Mouse (Mus musculus) cerebellum, postnatal 10 days (tissue): ENCODE data around the gene Gm49361.

Source experiments
- DNase-seq, 2 experiments: peaks; one replicate each; pipeline ENCODE4 v3.0.0; 2021; ENCODE audit warnings: mixed read lengths in 2 of 2

Gm49361 gene

DNA sequence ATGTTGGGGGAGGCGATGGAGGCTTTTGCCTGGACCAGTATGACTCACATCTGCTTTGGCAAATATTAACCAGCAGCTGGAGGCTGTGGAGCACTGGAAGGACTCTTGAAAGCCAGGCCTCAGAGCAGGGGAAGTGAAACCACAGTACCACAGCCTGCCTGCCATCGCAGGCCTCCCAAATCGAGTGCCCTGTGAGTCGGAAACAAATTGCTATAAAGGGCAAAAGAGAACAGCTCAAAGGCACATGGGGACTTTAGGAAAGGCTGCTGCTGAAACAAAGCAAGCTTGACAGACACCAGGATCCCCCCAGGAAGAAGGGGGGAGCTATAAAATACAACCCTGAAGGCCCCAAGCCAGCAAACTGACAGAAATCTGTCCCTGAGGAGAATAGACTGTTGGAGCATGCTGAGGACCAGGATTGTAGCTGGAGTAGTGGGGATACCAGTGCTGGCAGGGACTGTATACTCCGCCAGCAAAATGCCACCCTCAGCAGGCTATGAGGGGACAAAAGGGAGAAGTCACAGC lies 15.9 kb downstream of the Gm49361 start:
- no peak for DNase-seq

DNA sequence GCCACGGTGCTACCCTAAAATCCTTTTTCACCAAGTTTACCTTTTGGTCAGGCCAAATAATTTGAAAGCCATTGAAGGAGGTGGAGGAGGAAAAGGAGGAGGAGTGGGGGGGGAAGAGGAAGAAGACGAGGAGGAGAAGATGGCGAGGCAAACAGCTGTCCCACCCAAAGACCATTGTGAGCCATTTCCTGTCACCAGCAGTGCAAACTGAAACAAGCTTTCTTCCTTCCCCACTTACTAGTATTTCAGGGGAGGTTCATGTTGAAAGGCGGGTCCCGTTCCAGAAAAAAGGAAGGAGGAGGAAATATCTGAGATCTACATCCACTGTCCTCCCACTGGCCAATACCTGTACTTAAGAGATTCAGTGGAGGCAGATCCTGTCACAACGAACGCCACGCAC lies 16.5 kb downstream of the Gm49361 start:
- no peak for DNase-seq

DNA sequence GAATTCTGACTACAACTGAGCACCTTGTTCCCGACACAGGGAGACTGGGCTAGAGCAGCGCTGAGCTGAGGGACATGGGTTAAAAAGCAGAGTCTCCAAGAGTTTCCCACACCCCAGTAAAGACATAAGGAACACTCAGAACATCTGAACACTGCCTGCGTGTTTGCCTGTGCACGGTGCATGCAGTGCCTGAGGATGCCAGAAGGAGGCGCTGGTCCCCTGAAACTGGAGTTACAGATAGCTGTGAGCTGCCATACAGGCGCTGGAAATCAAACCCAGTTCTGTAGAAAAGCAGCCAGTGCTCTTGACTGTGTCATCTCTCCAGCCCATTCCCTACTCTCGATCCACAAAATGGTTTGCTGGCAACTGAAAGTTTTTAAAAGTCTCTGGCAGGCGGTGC lies 19.7 kb downstream of the Gm49361 start:
- no peak for DNase-seq

- DNase-seq: peak; percentile 15 to 31
Measured at GRCm38 (mm10) chr14:57724473-57724872, 21.4 kb downstream of the Gm49361 start.

DNA sequence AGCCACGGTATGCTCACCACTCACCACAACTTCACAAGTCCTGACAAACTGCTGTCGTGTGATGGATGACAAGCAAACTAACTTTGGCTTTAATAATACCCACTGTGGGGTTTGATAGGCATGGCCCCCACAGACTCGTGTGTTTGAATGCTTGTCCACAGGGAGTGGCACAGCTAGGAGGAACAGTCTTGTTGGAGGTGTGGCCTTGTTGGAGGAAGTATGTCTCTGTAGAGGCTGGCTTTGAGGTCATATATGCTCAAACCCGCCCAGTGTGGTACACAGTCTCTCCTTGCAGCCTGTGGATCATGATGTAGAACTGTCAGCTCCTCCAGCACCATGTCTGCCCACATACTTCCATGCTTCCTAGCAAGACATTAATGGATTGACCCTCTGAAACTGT lies 27.7 kb downstream of the Gm49361 start:
- no peak for DNase-seq

GRCm38 (mm10) chr14:57716601-57717245 lies 29.2 kb downstream of the Gm49361 start:
- peak; percentile 33 to 42 for DNase-seq

DNA sequence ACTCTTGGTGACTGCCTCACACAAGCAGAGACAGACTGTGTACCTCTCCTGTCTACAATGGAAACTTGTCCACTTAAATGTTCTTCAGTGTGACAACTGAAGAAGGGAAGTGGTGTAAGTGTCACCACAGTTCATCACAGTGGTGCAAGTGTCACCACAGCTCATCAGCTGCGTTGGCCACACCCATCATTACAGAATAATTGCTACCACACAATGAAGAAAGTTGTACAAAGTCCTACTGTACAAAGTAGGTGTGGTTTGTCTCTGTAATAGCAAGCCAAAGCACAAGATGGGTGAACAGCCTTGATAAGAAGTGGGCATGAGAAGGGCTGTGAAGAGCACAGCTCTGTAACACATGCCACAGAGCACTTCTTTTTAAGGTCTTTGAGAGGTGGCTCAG lies 33.0 kb downstream of the Gm49361 start:
- no peak for DNase-seq

GRCm38 (mm10) chr14:57711059-57711458 lies 34.8 kb downstream of the Gm49361 start:
- no peak for DNase-seq

GRCm38 (mm10) chr14:57709171-57709570 lies 36.7 kb downstream of the Gm49361 start:
- DNase-seq: peak; percentile 24 to 26

GRCm38 (mm10) chr14:57708580-57708979 lies 37.3 kb downstream of the Gm49361 start:
- DNase-seq: peak; percentile 31 to 39

- DNase-seq: peak; percentile 69 to 74
Measured at GRCm38 (mm10) chr14:57707100-57707893, 38.6 kb downstream of the Gm49361 start.

GRCm38 (mm10) chr14:57706760-57707099 lies 39.2 kb downstream of the Gm49361 start:
- peak; percentile 45 to 50 for DNase-seq

DNA sequence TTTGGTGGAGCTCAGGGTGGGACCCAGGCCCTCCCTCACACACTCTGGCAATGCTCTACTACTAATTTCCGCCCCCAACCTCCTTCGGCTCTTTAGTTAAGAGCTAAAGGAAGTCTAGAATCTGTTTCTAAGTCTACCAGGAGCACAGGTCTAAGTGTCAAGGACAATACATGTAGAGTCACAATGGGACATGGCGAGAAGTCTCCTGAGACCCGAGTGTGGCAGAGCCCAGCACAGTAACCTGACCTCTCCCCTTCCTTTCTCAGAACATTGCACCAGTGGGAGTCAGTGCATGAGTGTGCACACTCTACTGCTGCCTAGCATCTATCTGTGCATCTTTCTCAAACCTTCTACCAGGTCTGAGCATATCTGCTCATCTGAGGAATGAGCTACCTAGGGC lies 40.1 kb downstream of the Gm49361 start:
- DNase-seq: no peak

GRCm38 (mm10) chr14:57705075-57705474 lies 40.8 kb downstream of the Gm49361 start:
- DNase-seq: no peak

- no peak for DNase-seq
Measured at GRCm38 (mm10) chr14:57701915-57702477, 43.9 kb downstream of the Gm49361 start.

DNA sequence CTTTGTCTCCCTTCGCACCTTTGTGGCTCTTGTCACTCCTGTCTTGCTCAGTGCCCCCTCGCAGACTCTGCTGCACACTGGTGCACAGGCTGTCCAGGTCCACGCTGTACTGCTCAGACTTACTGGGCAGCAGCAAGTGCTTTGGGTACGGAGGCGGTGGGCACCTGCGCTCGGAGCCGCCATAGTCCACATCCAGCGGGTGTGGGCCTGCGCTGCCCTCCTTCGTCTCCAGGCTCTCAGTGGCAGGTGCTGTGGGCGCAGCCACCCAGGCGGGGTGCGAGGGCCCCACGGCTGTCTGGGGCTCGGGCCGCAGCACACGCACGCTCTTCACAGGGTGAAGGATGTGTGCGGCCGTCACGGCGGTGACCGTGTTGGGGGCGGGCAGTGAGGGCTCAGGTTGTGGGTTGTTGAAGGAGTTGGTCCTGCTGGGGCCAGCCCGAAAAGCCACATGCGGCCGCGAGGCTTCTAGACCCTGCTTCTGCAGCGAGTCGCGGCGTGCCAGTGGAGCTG lies 46.4 kb downstream of the Gm49361 start:
- no peak for DNase-seq

DNA sequence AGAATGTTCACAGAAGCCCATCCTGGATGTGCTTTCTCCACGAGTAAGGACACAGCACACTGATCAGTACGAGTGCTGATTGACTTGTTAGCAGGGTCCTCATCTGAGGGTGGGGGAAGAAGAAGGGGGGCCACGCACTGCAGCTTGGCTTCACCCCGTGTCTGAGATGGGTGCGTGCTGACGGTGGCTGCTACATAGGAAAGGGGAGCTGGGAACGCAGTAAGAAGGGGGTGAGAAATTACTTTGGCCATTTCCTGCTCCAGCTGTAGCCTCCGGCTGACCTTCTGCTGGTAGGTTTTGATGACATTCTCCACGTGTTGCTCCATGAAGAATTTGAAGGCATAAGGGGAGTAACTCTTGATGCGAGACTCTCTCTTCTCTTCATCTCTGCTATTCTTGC lies 46.9 kb downstream of the Gm49361 start:
- no peak for DNase-seq

- DNase-seq: no peak
Measured at GRCm38 (mm10) chr14:57696066-57696465, 49.8 kb downstream of the Gm49361 start.

- peak in 1 of 2 experiments; percentile 26 for DNase-seq
Measured at GRCm38 (mm10) chr14:57695550-57695949, 50.4 kb downstream of the Gm49361 start.

- no peak for DNase-seq
Measured at GRCm38 (mm10) chr14:57694246-57694645, 51.7 kb downstream of the Gm49361 start.

DNA sequence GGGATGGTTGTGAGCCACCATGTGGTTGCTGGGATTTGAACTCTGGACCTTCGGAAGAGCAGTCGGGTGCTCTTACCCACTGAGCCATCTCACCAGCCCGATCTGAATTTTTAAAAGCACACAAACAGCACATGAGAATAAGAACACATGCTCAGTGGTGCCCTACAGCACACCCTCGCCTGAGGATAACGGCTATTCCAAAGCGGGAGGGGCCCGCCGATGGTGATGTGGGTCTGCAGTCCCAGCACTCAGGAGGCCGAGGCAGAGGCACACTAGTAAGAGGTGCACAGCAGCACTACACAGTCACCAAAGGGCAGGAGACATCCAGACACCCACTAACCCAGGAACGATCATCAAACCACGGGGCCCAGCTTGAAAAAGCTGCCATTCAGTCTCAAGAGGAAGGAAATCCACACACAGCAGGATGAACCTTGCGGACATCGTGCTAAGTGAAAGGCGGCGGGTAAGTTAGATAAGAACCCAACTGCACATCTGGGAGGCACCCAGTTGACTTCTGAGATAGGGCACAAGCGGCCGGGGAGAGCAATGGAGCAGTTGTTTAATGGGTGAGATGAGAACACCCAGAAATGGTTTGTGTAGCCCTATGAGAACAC lies 53.3 kb downstream of the Gm49361 start:
- DNase-seq: no peak

DNA sequence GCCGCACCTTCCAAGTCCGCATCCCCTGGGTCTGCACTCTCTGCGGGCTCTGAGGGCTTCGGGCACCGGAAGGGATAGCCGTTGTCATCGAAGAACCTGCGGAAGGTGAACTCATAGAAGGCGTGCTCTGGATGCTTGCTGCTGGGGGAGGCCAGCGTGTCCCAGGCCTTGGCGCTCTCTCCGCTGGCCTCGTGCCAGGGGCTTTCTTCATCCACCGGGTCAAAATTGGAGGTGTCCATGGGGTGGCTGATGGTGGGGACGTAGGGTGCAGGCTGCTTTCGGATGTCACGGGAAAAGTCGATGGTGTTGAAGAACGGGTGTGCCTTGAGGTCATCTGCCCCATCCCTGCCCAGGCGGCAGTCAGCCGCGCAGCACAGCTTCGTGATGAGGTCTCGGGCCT lies 54.6 kb downstream of the Gm49361 start:
- DNase-seq: no peak

GRCm38 (mm10) chr14:57690681-57691080 lies 55.2 kb downstream of the Gm49361 start:
- no peak for DNase-seq
